Mouse (Mus musculus): ENCODE results near the gene Msrb2. TPM values are rescaled to one million over a fixed set of nuclear protein-coding genes. Genes with fewer than 3 reads are reported as not detected.

Gene Msrb2
- polyA plus RNA-seq, 1 experiment from 2014 or later = 46.8 TPM

DNA sequence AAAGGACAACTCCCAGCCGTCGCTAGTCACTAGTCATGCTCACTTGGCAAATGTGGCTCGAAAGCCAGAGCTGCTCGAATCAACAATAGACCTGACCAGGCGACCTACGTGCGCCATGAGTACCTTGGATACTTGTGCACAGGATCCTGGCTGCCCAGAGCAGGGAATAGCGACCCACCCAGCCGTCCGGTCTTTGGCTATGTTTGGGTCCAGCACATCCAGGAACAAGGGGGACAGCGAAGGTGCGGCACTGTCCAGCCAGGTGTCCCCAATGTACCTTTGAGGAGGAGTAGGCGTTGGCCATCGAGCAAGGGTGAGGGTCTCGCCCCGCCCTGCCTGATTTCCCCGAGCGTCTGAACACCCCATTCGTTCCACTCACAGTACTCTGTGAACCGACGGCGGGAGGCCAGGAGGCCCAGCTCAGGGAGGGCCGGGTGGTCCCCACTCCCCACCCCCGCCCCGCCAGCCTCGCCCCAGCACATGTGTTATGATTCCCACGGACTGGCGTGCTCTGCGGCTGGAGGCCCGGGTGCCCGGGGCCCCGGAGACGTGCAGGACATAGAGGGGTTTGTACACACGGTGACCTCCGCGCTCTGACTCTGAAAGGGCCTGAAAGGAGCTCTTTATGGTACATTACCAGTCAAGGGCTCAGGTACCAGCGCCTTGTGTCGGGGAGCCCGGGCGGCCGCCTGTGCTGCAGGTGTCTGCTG lies 60.5 kb downstream of the Msrb2 start:
- Histone ChIP-seq H3K27me3 (ENCODE audit: control insufficient read depth, insufficient read depth, low read length) (peaks cover 90% of the 10 kb centered on the region), H3K4me2 (ENCODE audit: low read length) (peak overlapping the region; percentile 4; the same call in 1 of the 2 replicates), H3K9ac (ENCODE audit: low read length) (no peak overlapping the region), H3K9me3 (ENCODE audit: control insufficient read depth, low read length) (no peaks in the 10 kb centered on the region), H3K4me1 (ENCODE audit: control insufficient read depth in 2 of 2, insufficient read depth in 2 of 2, low read length in 2 of 2) (peaks cover 0 to 8% of the 10 kb centered on the region in 2 experiments; a peak in 2 of 4 replicates), H3K27ac (replicated peaks in 1 of 2; ENCODE audit: control insufficient read depth in 1 of 2, insufficient read depth in 1 of 2, low read depth in 2 of 2, low read length in 2 of 2) (no peak overlapping the region), H3K4me3 (ENCODE audit: control insufficient read depth in 1 of 2, insufficient read depth in 1 of 2, low read depth in 1 of 2, low read length in 2 of 2) (0 out of 4 replicates have a peak overlapping the region, but pooled peaks of 1 of the 2 experiments have one; percentile 5), H3K36me3 (ENCODE audit: control insufficient read depth, insufficient read depth, low read length) (no peaks in the 10 kb centered on the region)
- ATAC-seq (ENCODE audit: insufficient number of reproducible peaks, insufficient read depth, low FRiP score, low read depth) = no peak
- 4% methylated on average over 41 of the region's 41 CpGs for WGBS

- no peak for ATAC-seq (ENCODE audit: insufficient number of reproducible peaks, insufficient read depth, low FRiP score, low read depth)
- peaks cover 93% of the 10 kb centered on the region for H3K27me3 ChIP-seq (ENCODE audit: control insufficient read depth, insufficient read depth, low read length)
- H3K4me2 ChIP-seq (ENCODE audit: low read length) = no peak overlapping the region
- H3K9me3 ChIP-seq (ENCODE audit: control insufficient read depth, low read length) = no peaks in the 10 kb centered on the region
- H3K9ac ChIP-seq (ENCODE audit: low read length) = no peak overlapping the region
- 4% methylated on average over 9 of the region's 9 CpGs for WGBS
- H3K36me3 ChIP-seq (ENCODE audit: control insufficient read depth, insufficient read depth, low read length) = no peaks in the 10 kb centered on the region
- H3K4me3 ChIP-seq (ENCODE audit: control insufficient read depth in 1 of 2, insufficient read depth in 1 of 2, low read depth in 1 of 2, low read length in 2 of 2) = no peak overlapping the region
- H3K4me1 ChIP-seq (ENCODE audit: control insufficient read depth in 2 of 2, insufficient read depth in 2 of 2, low read length in 2 of 2) = peaks cover 0 to 5% of the 10 kb centered on the region in 2 experiments; a peak in 3 of 4 replicates
- H3K27ac ChIP-seq (replicated peaks in 1 of 2; ENCODE audit: control insufficient read depth in 1 of 2, insufficient read depth in 1 of 2, low read depth in 2 of 2, low read length in 2 of 2) = no peak overlapping the region
Measured at GRCm38 (mm10) chr2:19444346-19444745, 73.1 kb downstream of the Msrb2 start.

Other genes with a start within 250 kb of the Msrb2 start
- not detected in 2 replicates for gene Armc3, start 172.1 kb upstream of the Msrb2 start, polyA plus RNA-seq (2014; fragmentation: Nextera tagmentation; extraction: Ambion mirVana)
- not detected in 2 replicates for gene Ptf1a, start 74.2 kb downstream of the Msrb2 start, polyA plus RNA-seq (2014; fragmentation: Nextera tagmentation; extraction: Ambion mirVana)
- gene 4921504E06Rik, start 182.5 kb downstream of the Msrb2 start, polyA plus RNA-seq (2014; fragmentation: Nextera tagmentation; extraction: Ambion mirVana) = 0.09 TPM in 1 of 2 replicates, not detected in the other

All from heart, embryonic 14.5 days (tissue).